Mouse (Mus musculus) bone marrow, adult 2 months (tissue): ENCODE measurements around the gene Dag1. TPM values are rescaled to one million over a fixed set of nuclear protein-coding genes. Genes with fewer than 3 reads are reported as not detected.

ENCODE experiments used
- H3K27ac ChIP-seq: fragments of 200-500 bp; 2 replicates; pipeline ENCODE4 v1.5.1; 2012; ENCODE audit warnings: low read depth, mild to moderate bottlenecking, control low read depth, inconsistent platforms, low read length; ENCODE audit not compliant: control insufficient read depth, poor library complexity, insufficient read depth
- H3K4me1 ChIP-seq: fragments of 200-500 bp; 2 replicates; pipeline ENCODE4 v1.6.1; 2011; ENCODE audit warnings: low read length; ENCODE audit not compliant: control insufficient read depth, insufficient read depth
- H3K4me3 ChIP-seq: fragments of 200-500 bp; replicated peaks from 2 replicates; pipeline ENCODE3; 2011; ENCODE audit warnings: mild to moderate bottlenecking, low read depth, low read length, control low read depth; ENCODE audit not compliant: control insufficient read depth
- CTCF ChIP-seq: fragments of 200-500 bp; IDR thresholded peaks from 2 replicates; pipeline ENCODE4 v1.5.1; 2011; ENCODE audit warnings: low read length, control low read depth; ENCODE audit not compliant: control insufficient read depth, insufficient read depth
- POLR2A ChIP-seq: fragments of 200-500 bp; IDR thresholded peaks from 2 replicates; pipeline ENCODE4 v1.6.1; 2011; ENCODE audit warnings: low read depth, mild to moderate bottlenecking, control low read depth, low read length, borderline replicate concordance; ENCODE audit not compliant: control insufficient read depth
- WGBS: fragments of 180-500 bp; shearing (Covaris S2); methylation state at CpG from one replicate; pipeline ENCODE4 v1.1.7; 2018; 5-methylcytosine and 5-hydroxymethylcytosine counted together
- polyA plus RNA-seq: library from polyadenylated mRNA; stranded (reverse); fragments of >200 nt; gene quantifications from 2 replicates; pipeline ENCODE4 v1.2.4, GENCODE M21; 2011; ENCODE audit warnings: low replicate concordance; ENCODE audit not compliant: missing spikeins, insufficient read depth, insufficient read length

Gene Dag1
- polyA plus RNA-seq, 1 experiment: 2.6 TPM

DNA sequence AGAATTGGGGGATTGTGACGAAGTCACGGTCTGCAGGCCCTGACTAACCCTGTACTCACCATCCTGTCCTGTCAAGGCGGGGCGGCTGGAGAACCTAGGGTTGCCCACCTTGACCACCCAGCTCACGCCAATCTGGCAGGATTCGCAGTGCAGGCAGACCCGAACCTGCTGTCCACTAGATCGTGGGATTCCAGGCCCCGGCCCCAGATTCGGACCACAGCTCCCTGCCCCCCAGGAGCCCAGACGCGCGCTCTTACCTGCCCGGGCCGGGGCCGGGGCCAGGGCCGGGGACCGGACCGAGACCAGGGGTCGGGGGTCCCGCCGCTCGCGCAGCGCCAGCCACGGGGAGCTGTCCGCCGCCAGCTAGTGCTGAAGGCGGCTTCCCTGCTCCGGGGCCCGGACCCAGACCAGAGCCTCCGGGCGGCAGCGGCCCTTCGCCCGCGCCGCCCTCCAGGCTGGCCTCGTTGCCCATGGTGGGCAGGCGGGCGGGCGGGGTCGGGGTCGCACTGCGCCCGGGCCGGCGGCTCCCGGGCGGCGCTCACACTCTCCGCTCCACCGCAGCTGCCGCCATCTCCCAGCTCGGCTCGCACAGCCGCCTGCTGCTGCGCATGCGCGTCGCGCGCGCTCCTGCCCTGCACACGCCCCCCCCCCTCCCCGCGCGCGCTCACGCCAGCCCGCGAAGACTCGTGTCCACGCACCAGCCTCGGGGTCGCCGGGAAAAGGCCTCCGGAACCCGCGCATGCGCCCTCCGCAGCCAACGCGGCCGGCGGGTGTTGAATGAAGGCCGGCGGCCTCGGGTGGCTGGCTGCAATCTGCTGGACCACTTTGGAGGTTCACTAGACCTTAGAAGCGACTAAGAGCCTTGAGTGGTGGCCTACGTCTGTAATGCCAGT is 73.7 kb downstream of the Dag1 start, which contains the start of gene Bsn:
Gene Bsn, minus strand, starts transcription at position 598 of the 893 bp plus-strand sequence.
- 4% methylated on average over 77 of the region's 91 CpGs for WGBS
- Histone ChIP-seq H3K4me1 (no peaks in the 10 kb centered on the region), H3K4me3 (no peak within 1 kb of the TSS), H3K27ac (no peak within 1 kb of the TSS)
- TF ChIP-seq POLR2A (no peak), CTCF (no peak)

DNA sequence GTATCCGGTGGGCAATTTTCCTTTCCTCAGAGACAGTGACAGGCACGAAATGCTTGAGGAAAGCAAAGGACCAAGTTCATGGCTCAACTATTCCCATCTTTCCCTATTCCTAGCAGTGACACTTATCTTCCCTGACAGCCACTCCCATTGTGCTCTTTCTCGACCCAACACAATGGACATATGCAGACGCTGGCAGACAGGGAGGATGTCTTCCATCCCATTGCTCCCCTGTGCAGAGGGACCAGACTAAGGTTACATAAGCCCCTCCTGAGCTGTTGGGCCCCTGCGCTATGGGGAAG is 74.3 kb downstream of the Dag1 start:
- WGBS: 47% methylated on average over 5 of the region's 5 CpGs
- Histone ChIP-seq H3K27ac (no peak overlapping the region), H3K4me1 (no peaks in the 10 kb centered on the region), H3K4me3 (no peak overlapping the region)
- TF ChIP-seq CTCF: no peak
- no peak for TF ChIP-seq POLR2A

GRCm38 (mm10) chr9:108189023-108189422 is 74.7 kb downstream of the Dag1 start:
- 82% methylated on average over 7 of the region's 7 CpGs for WGBS
- Histone ChIP-seq H3K27ac (no peak overlapping the region), H3K4me1 (no peaks in the 10 kb centered on the region), H3K4me3 (no peak overlapping the region)
- TF ChIP-seq CTCF (no peak), POLR2A (no peak)

DNA sequence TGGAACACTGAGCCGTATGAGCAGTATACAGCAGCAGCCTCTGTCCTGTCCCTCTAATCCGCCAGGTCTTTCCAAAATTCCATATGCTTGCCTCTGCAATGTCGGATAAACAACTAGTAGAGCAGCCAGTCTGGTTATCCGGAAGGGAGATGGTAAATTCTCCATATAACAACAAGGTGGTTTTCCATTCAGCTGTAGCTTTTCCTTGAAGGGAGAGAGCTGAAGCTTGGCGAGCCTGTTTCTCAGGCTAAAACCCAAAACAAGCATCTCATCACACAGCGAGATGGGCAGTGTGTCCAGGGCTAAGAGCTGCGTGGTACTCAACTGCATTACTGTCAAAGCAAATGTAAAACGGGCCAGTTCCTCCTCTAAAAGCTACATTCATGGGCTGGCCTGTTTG is 75.2 kb downstream of the Dag1 start:
- 72% methylated on average over 8 of the region's 8 CpGs for WGBS
- Histone ChIP-seq H3K4me3 (no peak overlapping the region), H3K27ac (no peak overlapping the region), H3K4me1 (no peaks in the 10 kb centered on the region)
- no peak for TF ChIP-seq CTCF
- no peak for TF ChIP-seq POLR2A

GRCm38 (mm10) chr9:108187616-108188015 is 76.1 kb downstream of the Dag1 start:
- Histone ChIP-seq H3K27ac (no peak overlapping the region), H3K4me3 (no peak overlapping the region), H3K4me1 (no peaks in the 10 kb centered on the region)
- WGBS: 39% methylated on average over 6 of the region's 6 CpGs
- TF ChIP-seq CTCF (no peak), POLR2A (no peak)

DNA sequence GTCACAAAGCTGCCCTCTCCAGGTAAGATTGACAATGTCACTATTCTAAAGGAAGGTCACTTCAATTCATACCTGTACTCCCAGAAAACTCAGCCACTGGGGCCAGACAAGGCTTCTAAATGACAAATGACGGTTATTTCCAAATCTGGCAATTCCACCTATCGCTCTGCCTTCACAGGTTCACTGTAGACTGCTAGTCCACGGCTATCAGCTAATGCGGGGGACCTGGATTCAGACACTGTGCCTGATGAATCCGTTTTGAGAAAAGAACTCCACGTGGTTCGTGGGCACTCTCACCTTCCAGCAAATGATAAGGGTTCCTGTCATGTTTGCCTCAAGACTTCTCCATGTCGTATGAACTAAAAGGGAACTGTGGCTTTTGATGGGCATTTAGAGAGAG is 78.0 kb downstream of the Dag1 start:
- Histone ChIP-seq H3K27ac (no peak overlapping the region), H3K4me3 (no peak overlapping the region), H3K4me1 (no peaks in the 10 kb centered on the region)
- 66% methylated on average over 8 of the region's 8 CpGs for WGBS
- TF ChIP-seq CTCF: no peak
- no peak for TF ChIP-seq POLR2A

DNA sequence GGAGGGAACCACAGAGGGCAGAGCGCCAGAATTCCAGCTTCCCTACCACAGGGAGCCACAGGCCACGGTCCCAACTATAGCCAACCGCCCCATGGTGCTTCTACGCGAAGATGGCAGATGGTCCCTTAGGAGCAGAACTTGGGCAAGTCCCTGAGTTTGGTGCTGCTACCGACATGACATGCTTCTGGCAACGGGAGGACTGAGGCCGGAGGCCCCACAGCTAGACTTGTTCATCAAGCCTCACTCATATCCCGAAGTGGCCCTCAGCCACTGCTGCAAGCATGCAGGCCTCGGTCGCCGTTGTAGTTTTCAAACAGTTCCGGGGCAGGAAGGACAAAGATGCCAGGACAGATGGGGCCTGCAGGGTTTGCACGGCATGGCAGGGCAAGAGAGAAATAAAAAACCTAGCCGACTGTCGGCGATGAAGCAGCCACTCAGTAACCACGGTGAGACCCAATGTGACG is 80.2 kb downstream of the Dag1 start:
- no peak for TF ChIP-seq CTCF
- TF ChIP-seq POLR2A: no peak
- H3K4me1 ChIP-seq: no peaks in the 10 kb centered on the region
- H3K4me3 ChIP-seq: no peak overlapping the region
- WGBS: 85% methylated on average over 19 of the region's 19 CpGs
- no peak overlapping the region for H3K27ac ChIP-seq

DNA sequence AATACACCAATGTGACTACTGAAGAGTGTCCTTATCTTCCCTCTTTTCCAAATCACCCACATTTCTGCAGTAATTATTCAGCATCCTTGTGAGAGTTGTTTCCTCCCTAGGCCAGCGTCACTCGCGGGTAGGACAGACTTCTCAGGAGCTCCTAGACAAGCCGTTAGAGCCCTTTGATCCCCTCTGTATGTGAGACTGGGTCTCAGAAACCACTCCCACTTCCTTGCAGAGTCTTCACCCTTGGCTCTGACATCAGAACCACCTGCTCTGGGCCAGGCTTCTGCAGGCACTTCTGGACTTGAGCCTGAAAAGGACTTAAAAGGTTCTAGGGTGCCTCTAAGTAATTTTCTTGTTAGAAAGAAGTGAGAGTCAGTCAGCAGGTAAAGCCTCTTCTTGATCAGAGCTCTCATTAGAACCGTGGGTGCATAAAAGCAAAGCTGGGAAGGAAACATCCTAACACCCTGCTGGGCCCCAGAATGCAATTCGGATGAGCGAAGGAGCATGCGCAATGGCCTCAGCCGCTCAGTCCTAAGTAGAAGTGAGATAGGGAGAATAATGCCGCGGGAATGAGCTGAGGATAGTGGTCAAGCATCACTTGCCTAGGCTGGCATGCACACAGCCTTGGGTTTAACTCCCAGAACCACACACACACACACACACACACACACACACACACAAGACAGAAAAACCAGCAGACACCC is 80.8 kb downstream of the Dag1 start:
- 71% methylated on average over 11 of the region's 11 CpGs for WGBS
- H3K27ac ChIP-seq: no peak overlapping the region
- TF ChIP-seq CTCF: no peak
- no peak for TF ChIP-seq POLR2A
- H3K4me3 ChIP-seq: no peak overlapping the region
- H3K4me1 ChIP-seq: no peaks in the 10 kb centered on the region
